Mouse (Mus musculus): ENCODE results near the gene Chst11. TPM values are rescaled to one million over a fixed set of nuclear protein-coding genes. Genes with fewer than 3 reads are reported as not detected.

Chst11 gene
- polyA plus RNA-seq, 1 experiment: 5.2 TPM

GRCm38 (mm10) chr10:83076816-83077215 is 91.5 kb downstream of the Chst11 start:
- Histone ChIP-seq H3K9me3 (replicated peaks; ENCODE audit: control insufficient read depth, insufficient read depth, low read length, poor library complexity, severe bottlenecking) (no peaks in the 10 kb centered on the region), H3K4me1 (ENCODE audit: control insufficient read depth, insufficient read depth, low read length) (no peaks in the 10 kb centered on the region), H3K27ac (ENCODE audit: insufficient read depth, low read length) (no peak overlapping the region), H3K36me3 (ENCODE audit: control insufficient read depth, insufficient read depth, low read length, poor library complexity, severe bottlenecking) (no peaks in the 10 kb centered on the region), H3K4me3 (ENCODE audit: low read depth, low read length) (no peak overlapping the region), H3K27me3 (ENCODE audit: control insufficient read depth, insufficient read depth, low read length, poor library complexity, severe bottlenecking) (no peaks in the 10 kb centered on the region), H3K9ac (ENCODE audit: low read depth, poor library complexity, severe bottlenecking) (no peak overlapping the region)
- TF ChIP-seq EP300 (IDR thresholded peaks at IDR 0.05; ENCODE audit: insufficient read depth, low read depth, low read length) (no peak), POLR2A (IDR thresholded peaks at IDR 0.05; ENCODE audit: insufficient read depth, low read length) (no peak), CTCF (IDR thresholded peaks at IDR 0.05; ENCODE audit: low read depth, low read length) (no peak)

GRCm38 (mm10) chr10:83078723-83079122 is 93.4 kb downstream of the Chst11 start:
- Histone ChIP-seq H3K9ac (ENCODE audit: low read depth, poor library complexity, severe bottlenecking) (no peak overlapping the region), H3K4me1 (ENCODE audit: control insufficient read depth, insufficient read depth, low read length) (no peaks in the 10 kb centered on the region), H3K27ac (ENCODE audit: insufficient read depth, low read length) (no peak overlapping the region), H3K4me3 (ENCODE audit: low read depth, low read length) (no peak overlapping the region), H3K9me3 (replicated peaks; ENCODE audit: control insufficient read depth, insufficient read depth, low read length, poor library complexity, severe bottlenecking) (no peaks in the 10 kb centered on the region), H3K27me3 (ENCODE audit: control insufficient read depth, insufficient read depth, low read length, poor library complexity, severe bottlenecking) (no peaks in the 10 kb centered on the region), H3K36me3 (ENCODE audit: control insufficient read depth, insufficient read depth, low read length, poor library complexity, severe bottlenecking) (no peaks in the 10 kb centered on the region)
- TF ChIP-seq CTCF (IDR thresholded peaks at IDR 0.05; ENCODE audit: low read depth, low read length) (no peak), EP300 (IDR thresholded peaks at IDR 0.05; ENCODE audit: insufficient read depth, low read depth, low read length) (no peak), POLR2A (IDR thresholded peaks at IDR 0.05; ENCODE audit: insufficient read depth, low read length) (no peak)

GRCm38 (mm10) chr10:83079755-83080154 is 94.5 kb downstream of the Chst11 start:
- TF ChIP-seq POLR2A (IDR thresholded peaks at IDR 0.05; ENCODE audit: insufficient read depth, low read length): no peak
- no peak for TF ChIP-seq EP300 (IDR thresholded peaks at IDR 0.05; ENCODE audit: insufficient read depth, low read depth, low read length)
- TF ChIP-seq CTCF (IDR thresholded peaks at IDR 0.05; ENCODE audit: low read depth, low read length): no peak
- Histone ChIP-seq H3K4me3 (ENCODE audit: low read depth, low read length) (no peak overlapping the region), H3K9me3 (replicated peaks; ENCODE audit: control insufficient read depth, insufficient read depth, low read length, poor library complexity, severe bottlenecking) (no peaks in the 10 kb centered on the region), H3K27ac (ENCODE audit: insufficient read depth, low read length) (no peak overlapping the region), H3K36me3 (ENCODE audit: control insufficient read depth, insufficient read depth, low read length, poor library complexity, severe bottlenecking) (no peaks in the 10 kb centered on the region), H3K27me3 (ENCODE audit: control insufficient read depth, insufficient read depth, low read length, poor library complexity, severe bottlenecking) (no peaks in the 10 kb centered on the region), H3K4me1 (ENCODE audit: control insufficient read depth, insufficient read depth, low read length) (no peaks in the 10 kb centered on the region), H3K9ac (ENCODE audit: low read depth, poor library complexity, severe bottlenecking) (no peak overlapping the region)

- no peak overlapping the region for H3K27ac ChIP-seq (ENCODE audit: insufficient read depth, low read length)
- H3K9me3 ChIP-seq (replicated peaks; ENCODE audit: control insufficient read depth, insufficient read depth, low read length, poor library complexity, severe bottlenecking): no peaks in the 10 kb centered on the region
- no peak overlapping the region for H3K9ac ChIP-seq (ENCODE audit: low read depth, poor library complexity, severe bottlenecking)
- no peaks in the 10 kb centered on the region for H3K27me3 ChIP-seq (ENCODE audit: control insufficient read depth, insufficient read depth, low read length, poor library complexity, severe bottlenecking)
- H3K4me3 ChIP-seq (ENCODE audit: low read depth, low read length): no peak overlapping the region
- TF ChIP-seq POLR2A (IDR thresholded peaks at IDR 0.05; ENCODE audit: insufficient read depth, low read length) (no peak), EP300 (IDR thresholded peaks at IDR 0.05; ENCODE audit: insufficient read depth, low read depth, low read length) (no peak), CTCF (IDR thresholded peaks at IDR 0.05; ENCODE audit: low read depth, low read length) (no peak)
- H3K4me1 ChIP-seq (ENCODE audit: control insufficient read depth, insufficient read depth, low read length): no peaks in the 10 kb centered on the region
- H3K36me3 ChIP-seq (ENCODE audit: control insufficient read depth, insufficient read depth, low read length, poor library complexity, severe bottlenecking): no peaks in the 10 kb centered on the region
Observed at GRCm38 (mm10) chr10:83080275-83080741, 95.0 kb downstream of the Chst11 start.

GRCm38 (mm10) chr10:83080930-83081329 is 95.6 kb downstream of the Chst11 start:
- Histone ChIP-seq H3K4me1 (ENCODE audit: control insufficient read depth, insufficient read depth, low read length) (no peaks in the 10 kb centered on the region), H3K4me3 (ENCODE audit: low read depth, low read length) (no peak overlapping the region), H3K9me3 (replicated peaks; ENCODE audit: control insufficient read depth, insufficient read depth, low read length, poor library complexity, severe bottlenecking) (no peaks in the 10 kb centered on the region), H3K9ac (ENCODE audit: low read depth, poor library complexity, severe bottlenecking) (no peak overlapping the region), H3K27ac (ENCODE audit: insufficient read depth, low read length) (no peak overlapping the region), H3K27me3 (ENCODE audit: control insufficient read depth, insufficient read depth, low read length, poor library complexity, severe bottlenecking) (no peaks in the 10 kb centered on the region), H3K36me3 (ENCODE audit: control insufficient read depth, insufficient read depth, low read length, poor library complexity, severe bottlenecking) (no peaks in the 10 kb centered on the region)
- no peak for TF ChIP-seq POLR2A (IDR thresholded peaks at IDR 0.05; ENCODE audit: insufficient read depth, low read length)
- TF ChIP-seq EP300 (IDR thresholded peaks at IDR 0.05; ENCODE audit: insufficient read depth, low read depth, low read length): no peak
- TF ChIP-seq CTCF (IDR thresholded peaks at IDR 0.05; ENCODE audit: low read depth, low read length): no peak

GRCm38 (mm10) chr10:83083946-83084345 is 98.6 kb downstream of the Chst11 start:
- no peaks in the 10 kb centered on the region for H3K4me1 ChIP-seq (ENCODE audit: control insufficient read depth, insufficient read depth, low read length)
- no peak for TF ChIP-seq EP300 (IDR thresholded peaks at IDR 0.05; ENCODE audit: insufficient read depth, low read depth, low read length)
- no peak for TF ChIP-seq POLR2A (IDR thresholded peaks at IDR 0.05; ENCODE audit: insufficient read depth, low read length)
- TF ChIP-seq CTCF (IDR thresholded peaks at IDR 0.05; ENCODE audit: low read depth, low read length): no peak
- H3K9me3 ChIP-seq (replicated peaks; ENCODE audit: control insufficient read depth, insufficient read depth, low read length, poor library complexity, severe bottlenecking): no peaks in the 10 kb centered on the region
- H3K27me3 ChIP-seq (ENCODE audit: control insufficient read depth, insufficient read depth, low read length, poor library complexity, severe bottlenecking): no peaks in the 10 kb centered on the region
- H3K36me3 ChIP-seq (ENCODE audit: control insufficient read depth, insufficient read depth, low read length, poor library complexity, severe bottlenecking): no peaks in the 10 kb centered on the region
- H3K9ac ChIP-seq (ENCODE audit: low read depth, poor library complexity, severe bottlenecking): no peak overlapping the region
- H3K4me3 ChIP-seq (ENCODE audit: low read depth, low read length): no peak overlapping the region
- H3K27ac ChIP-seq (ENCODE audit: insufficient read depth, low read length): no peak overlapping the region

Data from ES-Bruce4 (cell line).